ENCODE assay signal across 8 mouse cellular contexts in genomic region chr19:35924418-35924817, GRCm38 (mm10).
DNase-seq lines count a peak whose midpoint lies in the region; ATAC-seq lines count a peak whose summit lies in the region.

No protein-coding gene starts in this region.

- no peak overlapping the region for H3K27ac ChIP-seq in kidney, embryonic 16.5 days (ENCODE audit: low read length)

- WGBS in kidney, embryonic 16.5 days: 36% methylated on average over 5 of the region's 5 CpGs

- H3K27me3 ChIP-seq in kidney, embryonic 16.5 days (ENCODE audit: insufficient read depth, low read length): no peaks in the 10 kb centered on the region

- H3K4me3 ChIP-seq in kidney, embryonic 16.5 days (ENCODE audit: low read length): no peak overlapping the region

- H3K36me3 ChIP-seq in kidney, embryonic 16.5 days (ENCODE audit: insufficient read depth, low read length): no peaks in the 10 kb centered on the region

- no peaks in the 10 kb centered on the region for H3K9me3 ChIP-seq in kidney, embryonic 16.5 days (ENCODE audit: low read length)

- no peak overlapping the region for H3K4me2 ChIP-seq in kidney, embryonic 16.5 days (replicated peaks; ENCODE audit: low read depth, low read length)

- no peaks in the 10 kb centered on the region for H3K4me1 ChIP-seq in kidney, embryonic 16.5 days (ENCODE audit: insufficient read depth, low read length)

- no peak overlapping the region for H3K9ac ChIP-seq in kidney, embryonic 16.5 days (replicated peaks; ENCODE audit: low read length)

- DNase-seq in kidney, adult 18-20 months: peak; percentile 48
- peak; percentile 12 for DNase-seq in brain, embryonic 18.5 days (ENCODE audit: low read depth, low spot score)
- DNase-seq in gastrocnemius, postnatal 10 days: peak; percentile 47
- DNase-seq in layer of hippocampus, adult 18-20 months (ENCODE audit: low spot score in 2 of 2): peak; percentile 44 to 67
- DNase-seq in lung, postnatal 36 days: peak; percentile 36
- no peak for DNase-seq in spleen, postnatal 14 days (ENCODE audit: low spot score in 2 of 2)

- no peak; the same call in 1 of the 2 replicates for ATAC-seq in kidney, embryonic 16.5 days (ENCODE audit: low FRiP score, low TSS enrichment)
- ATAC-seq in erythroid progenitor cell, adult 5-6 weeks (replicated peaks; ENCODE audit: low FRiP score, poor library complexity, severe bottlenecking): no peak

Comparison
In these comparisons a context has a peak if more than half of its experiments do, and no peak if none do; other contexts are left out.
1. DNase-seq: peak in kidney, adult 18-20 months (single experiment), brain, embryonic 18.5 days (single experiment), gastrocnemius, postnatal 10 days (single experiment), layer of hippocampus, adult 18-20 months (2 of 2) and lung, postnatal 36 days (single experiment); none in spleen, postnatal 14 days (0 of 2).